ENCODE assay signal across 9 mouse cellular contexts in genomic region chr9:69670551-69671044, GRCm38 (mm10).
DNase-seq lines count a peak whose midpoint lies in the region; ATAC-seq and TF ChIP-seq lines count a peak whose summit lies in the region.
"Had no signal": no experiment of that assay in that cellular context is flagged by ENCODE, and none has a peak within 500 bp of the region (broad histone marks: within the 10 kb centered on the region; RNA-seq: fewer than 3 reads in every experiment).

No protein-coding gene starts in this region.

- H3K36me3 ChIP-seq in heart, embryonic 13.5 days = no peaks in the 10 kb centered on the region
- H3K36me3 ChIP-seq in forebrain, embryonic 11.5 days (ENCODE audit: control insufficient read depth, insufficient read depth, low read length) = no peaks in the 10 kb centered on the region
- H3K36me3 ChIP-seq in midbrain, embryonic 10.5 days = no peaks in the 10 kb centered on the region

- peaks cover 20% of the 10 kb centered on the region for H3K4me1 ChIP-seq in heart, embryonic 13.5 days
- peaks cover 18% of the 10 kb centered on the region for H3K4me1 ChIP-seq in forebrain, embryonic 11.5 days (replicated peaks; ENCODE audit: control insufficient read depth, insufficient read depth, low read length)
- H3K4me1 ChIP-seq in midbrain, embryonic 10.5 days = peaks cover 54% of the 10 kb centered on the region

- under 1% methylated on average over 17 of the region's 17 CpGs for WGBS in heart, embryonic 13.5 days
- WGBS in forebrain, embryonic 11.5 days = under 1% methylated on average over 16 of the region's 17 CpGs
- under 1% methylated on average over 17 of the region's 17 CpGs for whole genome bisulfite sequencing in midbrain, embryonic 10.5 days

- no peak overlapping the region for H3K9ac ChIP-seq in heart, embryonic 13.5 days
- no peak overlapping the region for H3K9ac ChIP-seq in forebrain, embryonic 11.5 days (ENCODE audit: low read length)

- H3K27me3 ChIP-seq in heart, embryonic 13.5 days (replicated peaks) = peaks cover 84% of the 10 kb centered on the region
- peaks cover 74% of the 10 kb centered on the region for H3K27me3 ChIP-seq in forebrain, embryonic 11.5 days (ENCODE audit: control insufficient read depth, insufficient read depth, low read length)
- H3K27me3 ChIP-seq in midbrain, embryonic 10.5 days (ENCODE audit: low read depth, poor library complexity, severe bottlenecking) = peaks cover 85% of the 10 kb centered on the region

- ATAC-seq in heart, embryonic 13.5 days (ENCODE audit: extremely low read depth, insufficient number of reproducible peaks, low FRiP score, low TSS enrichment) = no peak
- ATAC-seq in forebrain, embryonic 11.5 days (replicated peaks; ENCODE audit: low FRiP score) = peak; percentile 71

- TF ChIP-seq CTCF in gastrocnemius, adult 2 months (IDR thresholded peaks at IDR 0.05) = no peak

- H3K4me2 ChIP-seq in heart, embryonic 13.5 days = peak overlapping the region; percentile 55
- H3K4me2 ChIP-seq in forebrain, embryonic 11.5 days (ENCODE audit: low read depth, low read length, severe bottlenecking) = peak overlapping the region; percentile 46

- DNase-seq in heart, postnatal 10 days = no peak
- peak; percentile 79 for DNase-seq in ES-CJ7 (ENCODE audit: low read depth, low spot score)
- DNase-seq in forebrain, embryonic 11.5 days (ENCODE audit: low spot score) = peak; percentile 75
- DNase-seq in midbrain, embryonic 10.5 days (ENCODE audit: low spot score) = peak; percentile 76
- DNase-seq in ovary, postnatal 36 days (ENCODE audit: low spot score) = no peak
- no peak for DNase-seq in gastrocnemius, adult 2 months
- DNase-seq in urinary bladder, adult 2 months (ENCODE audit: low spot score) = no peak
- DNase-seq: lung, postnatal 14 days had no signal

- no peak overlapping the region for H3K27ac ChIP-seq in heart, embryonic 13.5 days (replicated peaks)
- no peak overlapping the region for H3K27ac ChIP-seq in forebrain, embryonic 11.5 days (ENCODE audit: low read depth, low read length)
- H3K27ac ChIP-seq in midbrain, embryonic 10.5 days (replicated peaks) = peak overlapping the region; percentile 82
- no peak overlapping the region for H3K27ac ChIP-seq in gastrocnemius, adult 2 months

- H3K4me3 ChIP-seq in heart, embryonic 13.5 days = peak overlapping the region; percentile 30
- H3K4me3 ChIP-seq in forebrain, embryonic 11.5 days (ENCODE audit: low read depth, low read length) = peak overlapping the region; percentile 21
- H3K4me3 ChIP-seq in midbrain, embryonic 10.5 days = peak overlapping the region; percentile 54
- H3K4me3 ChIP-seq in gastrocnemius, adult 2 months = no peak overlapping the region

- no peaks in the 10 kb centered on the region for H3K9me3 ChIP-seq in heart, embryonic 13.5 days
- no peaks in the 10 kb centered on the region for H3K9me3 ChIP-seq in forebrain, embryonic 11.5 days (ENCODE audit: control insufficient read depth, low read length)
- H3K9me3 ChIP-seq in midbrain, embryonic 10.5 days (replicated peaks) = no peaks in the 10 kb centered on the region

- intact Hi-C loops in heart, postnatal 10 days (cut with DNase I) = no loop called here
- intact Hi-C loops in gastrocnemius, adult 2 months (cut with DNase I) = no loop called here

Comparison
In these comparisons a context has a peak if more than half of its experiments do, and no peak if none do; other contexts are left out.
1. DNase-seq: peak in ES-CJ7 (single experiment), forebrain, embryonic 11.5 days (single experiment) and midbrain, embryonic 10.5 days (single experiment); none in heart, postnatal 10 days (0 of 2), ovary, postnatal 36 days (single experiment), gastrocnemius, adult 2 months (single experiment) and urinary bladder, adult 2 months (single experiment).